Mouse (Mus musculus): ENCODE data around the gene Tlcd1.

Gene Tlcd1

GRCm38 (mm10) chr11:78194411-78195100 lies 18.0 kb downstream of the Tlcd1 start:
- no peak for DNase-seq (ENCODE audit: extremely low read depth, insufficient read length, low spot score)

- DNase-seq (ENCODE audit: extremely low read depth, insufficient read length, low spot score), result no peak
Observed at GRCm38 (mm10) chr11:78195101-78195863, 18.8 kb downstream of the Tlcd1 start.

- DNase-seq (ENCODE audit: extremely low read depth, insufficient read length, low spot score), result no peak
Observed at GRCm38 (mm10) chr11:78202372-78202771, 25.9 kb downstream of the Tlcd1 start.

- DNase-seq (ENCODE audit: extremely low read depth, insufficient read length, low spot score), result no peak
Observed at GRCm38 (mm10) chr11:78204287-78204686, 27.8 kb downstream of the Tlcd1 start.

GRCm38 (mm10) chr11:78205361-78206206 lies 29.1 kb downstream of the Tlcd1 start:
- no peak for DNase-seq (ENCODE audit: extremely low read depth, insufficient read length, low spot score)

GRCm38 (mm10) chr11:78207190-78207589 lies 30.7 kb downstream of the Tlcd1 start:
- no peak for DNase-seq (ENCODE audit: extremely low read depth, insufficient read length, low spot score)

GRCm38 (mm10) chr11:78209886-78210285 lies 33.4 kb downstream of the Tlcd1 start:
- no peak for DNase-seq (ENCODE audit: extremely low read depth, insufficient read length, low spot score)

GRCm38 (mm10) chr11:78210615-78211014 lies 34.1 kb downstream of the Tlcd1 start:
- no peak for DNase-seq (ENCODE audit: extremely low read depth, insufficient read length, low spot score)

GRCm38 (mm10) chr11:78211513-78211912 lies 35.0 kb downstream of the Tlcd1 start:
- no peak for DNase-seq (ENCODE audit: extremely low read depth, insufficient read length, low spot score)

GRCm38 (mm10) chr11:78213086-78213817 lies 36.7 kb downstream of the Tlcd1 start:
- no peak for DNase-seq (ENCODE audit: extremely low read depth, insufficient read length, low spot score)

GRCm38 (mm10) chr11:78215709-78216317 lies 39.3 kb downstream of the Tlcd1 start:
- DNase-seq (ENCODE audit: extremely low read depth, insufficient read length, low spot score), result no peak

GRCm38 (mm10) chr11:78223586-78223985 lies 47.1 kb downstream of the Tlcd1 start:
- no peak for DNase-seq (ENCODE audit: extremely low read depth, insufficient read length, low spot score)
